8 mouse cellular contexts compared by ENCODE assay signal in genomic region chr11:120305535-120306365, GRCm38 (mm10). TPM values are rescaled to one million over a fixed set of nuclear protein-coding genes. Genes with fewer than 3 reads are reported as not detected.
DNase-seq lines count a peak whose midpoint lies in the region; ATAC-seq and TF ChIP-seq lines count a peak whose summit lies in the region.

No protein-coding gene starts in this region.

- ATAC-seq in hindbrain, embryonic 14.5 days (ENCODE audit: low FRiP score) = no peak
- ATAC-seq in midbrain, embryonic 16.5 days = peak; percentile 11

- no peaks in the 10 kb centered on the region for H3K9me3 ChIP-seq in embryonic facial prominence, embryonic 10.5 days
- H3K9me3 ChIP-seq in hindbrain, embryonic 14.5 days (ENCODE audit: control insufficient read depth, low read length) = no peaks in the 10 kb centered on the region
- H3K9me3 ChIP-seq in midbrain, embryonic 16.5 days (replicated peaks; ENCODE audit: control insufficient read depth, low read length, poor library complexity, severe bottlenecking) = no peaks in the 10 kb centered on the region

- peak overlapping the region; percentile 89 for H3K4me2 ChIP-seq in hindbrain, embryonic 14.5 days (replicated peaks)
- H3K4me2 ChIP-seq in midbrain, embryonic 16.5 days (ENCODE audit: low read length) = peak overlapping the region; percentile 80

- no peak for DNase-seq in layer of hippocampus, adult 2 months (ENCODE audit: low spot score in 2 of 2)
- DNase-seq in layer of hippocampus, postnatal 10 days (ENCODE audit: low spot score in 2 of 2) = no peak
- DNase-seq in embryonic facial prominence, embryonic 10.5 days (ENCODE audit: low spot score) = no peak
- DNase-seq in hindbrain, embryonic 14.5 days (ENCODE audit: low spot score) = no peak
- DNase-seq in gastrocnemius, postnatal 14 days = no peak
- DNase-seq in layer of hippocampus, adult 9-10 months (ENCODE audit: low spot score) = no peak
- no peak for DNase-seq in urinary bladder, postnatal 25 days (ENCODE audit: low spot score)

- H3K36me3 ChIP-seq in embryonic facial prominence, embryonic 10.5 days (replicated peaks) = no peaks in the 10 kb centered on the region; the same call in 1 of the 2 replicates
- no peaks in the 10 kb centered on the region for H3K36me3 ChIP-seq in hindbrain, embryonic 14.5 days (replicated peaks; ENCODE audit: control insufficient read depth, insufficient read depth)
- no peaks in the 10 kb centered on the region for H3K36me3 ChIP-seq in midbrain, embryonic 16.5 days (ENCODE audit: control insufficient read depth, insufficient read depth, low read length)

- H3K9ac ChIP-seq in hindbrain, embryonic 14.5 days = peak overlapping the region; percentile 71
- peak overlapping the region; percentile 59 for H3K9ac ChIP-seq in midbrain, embryonic 16.5 days (ENCODE audit: low read depth, low read length)

- no peak for TF ChIP-seq CTCF in layer of hippocampus, adult 2 months (conservative IDR thresholded peaks at IDR 0.05)

- peak overlapping the region; percentile 73 for H3K4me3 ChIP-seq in layer of hippocampus, adult 2 months
- peak overlapping the region; percentile 67 for H3K4me3 ChIP-seq in embryonic facial prominence, embryonic 10.5 days
- H3K4me3 ChIP-seq in hindbrain, embryonic 14.5 days (replicated peaks; ENCODE audit: low read length) = peak overlapping the region; percentile 39
- peak overlapping the region; percentile 50 for H3K4me3 ChIP-seq in midbrain, embryonic 16.5 days (ENCODE audit: low read depth, low read length)

- 23% methylated on average over 15 of the region's 15 CpGs for WGBS in embryonic facial prominence, embryonic 10.5 days
- 21% methylated on average over 15 of the region's 15 CpGs for WGBS in hindbrain, embryonic 14.5 days
- WGBS in midbrain, embryonic 16.5 days = 23% methylated on average over 15 of the region's 15 CpGs

- intact Hi-C loops in gastrocnemius, postnatal 14 days (cut with DNase I; ENCODE audit: low total_unique reads) = loop anchor here (5.0 to 10.0 kb wide), 3 partner anchors 68 to 198 kb away; no protein-coding TSS in a partner anchor

- H3K27me3 ChIP-seq in embryonic facial prominence, embryonic 10.5 days (replicated peaks; ENCODE audit: low read depth, poor library complexity, severe bottlenecking) = peaks cover 26% of the 10 kb centered on the region
- H3K27me3 ChIP-seq in hindbrain, embryonic 14.5 days (ENCODE audit: control insufficient read depth, insufficient read depth, low read length) = 0 out of 2 replicates have a peak, but pooled peaks cover 2% of the 10 kb centered on the region
- no peaks in the 10 kb centered on the region for H3K27me3 ChIP-seq in midbrain, embryonic 16.5 days (ENCODE audit: control insufficient read depth, insufficient read depth, low read depth, low read length)

- H3K4me1 ChIP-seq in embryonic facial prominence, embryonic 10.5 days = peaks cover 73% of the 10 kb centered on the region
- peaks cover 39% of the 10 kb centered on the region for H3K4me1 ChIP-seq in hindbrain, embryonic 14.5 days (replicated peaks; ENCODE audit: control insufficient read depth, insufficient read depth, low read length)
- H3K4me1 ChIP-seq in midbrain, embryonic 16.5 days (ENCODE audit: control insufficient read depth, insufficient read depth, low read length) = peaks cover 29% of the 10 kb centered on the region

- peak overlapping the region; percentile 92 for H3K27ac ChIP-seq in layer of hippocampus, adult 2 months
- H3K27ac ChIP-seq in embryonic facial prominence, embryonic 10.5 days (replicated peaks) = peak overlapping the region; percentile 98
- peak overlapping the region; percentile 91 for H3K27ac ChIP-seq in hindbrain, embryonic 14.5 days
- peak overlapping the region; percentile 86 for H3K27ac ChIP-seq in midbrain, embryonic 16.5 days (ENCODE audit: low read length)

RNA-seq across cellular contexts. Expression of gene Actg1, which starts 42.6 kb away (rescaled TPM):
- total RNA-seq in layer of hippocampus, adult 2 months (2021) = 1,000 to 10,000 TPM; 1,285 to 1,295 TPM
- total RNA-seq in layer of hippocampus, postnatal 10 days (2021) = 1,000 to 10,000 TPM; 2,523 to 2,576 TPM
- 3,067 and 3,150 TPM in 2 replicates for polyA plus RNA-seq in embryonic facial prominence, embryonic 10.5 days (2016; fragmentation: Nextera tagmentation; extraction: Ambion mirVana)
- 4,053 and 4,080 TPM in 2 replicates for polyA plus RNA-seq in hindbrain, embryonic 14.5 days (2014; fragmentation: Nextera tagmentation; extraction: Ambion mirVana)
- polyA plus RNA-seq in midbrain, embryonic 16.5 days (2015; fragmentation: Nextera tagmentation; extraction: Ambion mirVana) = 4,277 and 4,299 TPM in 2 replicates
- 100 to 1,000 TPM; 308 to 391 TPM for total RNA-seq in gastrocnemius, postnatal 14 days (2021)

RNA-seq across cellular contexts. Expression of gene Fscn2, which starts 55.6 kb away (rescaled TPM):
- total RNA-seq in layer of hippocampus, adult 2 months (2021) = 1 to 10 TPM in 1 of 2 experiments, under 1 TPM in 1; 0.69 to 1.1 TPM
- not detected for total RNA-seq in layer of hippocampus, postnatal 10 days (2021)
- 0.10 and 0.19 TPM in 2 replicates for polyA plus RNA-seq in embryonic facial prominence, embryonic 10.5 days (2016; fragmentation: Nextera tagmentation; extraction: Ambion mirVana)
- 1.6 and 2.2 TPM in 2 replicates for polyA plus RNA-seq in hindbrain, embryonic 14.5 days (2014; fragmentation: Nextera tagmentation; extraction: Ambion mirVana)
- 1.2 and 1.3 TPM in 2 replicates for polyA plus RNA-seq in midbrain, embryonic 16.5 days (2015; fragmentation: Nextera tagmentation; extraction: Ambion mirVana)
- under 1 TPM; 0.16 to 0.39 TPM for total RNA-seq in gastrocnemius, postnatal 14 days (2021)
